Mouse (Mus musculus) left cerebral cortex, postnatal 10 days (tissue): ENCODE results near the gene Aloxe3. TPM values are rescaled to one million over a fixed set of nuclear protein-coding genes. Genes with fewer than 3 reads are reported as not detected.

ENCODE experiments used
- DNase-seq, 2 experiments: peaks; one replicate each; pipeline ENCODE4 v3.0.0; 2021 to 2022; ENCODE audit warnings: low spot score in 2 of 2, mixed read lengths in 1 of 2; ENCODE audit errors: extremely low spot score in 1 of 2
- intact Hi-C: fragments of 180-260 bp; cut with DNase I; formaldehyde crosslinking; loops from one replicate; pipeline ENCODE4 v1.15.1; 2025
- total RNA-seq, 2 experiments: library from RNA; stranded (reverse); gene quantifications; 2 replicates each; pipeline ENCODE4 v1.2.3; 2021

The Aloxe3 gene
- 1 to 10 TPM; 8.6 to 10.0 TPM for total RNA-seq

GRCm38 (mm10) chr11:69125852-69125918 lies at the start of gene Aloxe3:
Aloxe3 (plus strand) TSS chr11:69125896.
- DNase-seq: no peak
- intact Hi-C loops: no loop called here

- DNase-seq: peak in 1 of 2 experiments; percentile 11
- intact Hi-C loops: no loop called here
These were observed 49.1 kb upstream of the Aloxe3 start for GRCm38 (mm10) chr11:69076572-69076971.

GRCm38 (mm10) chr11:69077316-69077715 lies 48.4 kb upstream of the Aloxe3 start:
- DNase-seq: no peak
- intact Hi-C loops: no loop called here

GRCm38 (mm10) chr11:69078041-69078440 lies 47.7 kb upstream of the Aloxe3 start:
- intact Hi-C loops: no loop called here
- DNase-seq: no peak

GRCm38 (mm10) chr11:69078805-69079438 lies 46.8 kb upstream of the Aloxe3 start:
- intact Hi-C loops: no loop called here
- no peak for DNase-seq

GRCm38 (mm10) chr11:69080102-69080854 lies 45.4 kb upstream of the Aloxe3 start:
- intact Hi-C loops: no loop called here
- DNase-seq: no peak

- intact Hi-C loops: no loop called here
These were observed 44.9 kb upstream of the Aloxe3 start for GRCm38 (mm10) chr11:69080855-69081222.

GRCm38 (mm10) chr11:69081613-69082012 lies 44.1 kb upstream of the Aloxe3 start:
- intact Hi-C loops: no loop called here
- DNase-seq: no peak

More at GRCm38 (mm10) chr11:69080855-69081222, 44.9 kb upstream of the Aloxe3 start:
- DNase-seq: no peak

- intact Hi-C loops: no loop called here
- no peak for DNase-seq
These were observed 40.1 kb upstream of the Aloxe3 start for GRCm38 (mm10) chr11:69085608-69086007.

- no peak for DNase-seq
- intact Hi-C loops: no loop called here
These were observed 39.3 kb upstream of the Aloxe3 start for GRCm38 (mm10) chr11:69086390-69086789.

- intact Hi-C loops: no loop called here
- no peak for DNase-seq
These were observed 38.6 kb upstream of the Aloxe3 start for GRCm38 (mm10) chr11:69087082-69087481.

GRCm38 (mm10) chr11:69087597-69087996 lies 38.1 kb upstream of the Aloxe3 start:
- no peak for DNase-seq
- intact Hi-C loops: no loop called here

- DNase-seq: peak; percentile 91 to 97
- intact Hi-C loops: no loop called here
These were observed 37.4 kb upstream of the Aloxe3 start, which contains the start of gene Vamp2 for GRCm38 (mm10) chr11:69088103-69088855. Vamp2 (plus strand) TSS chr11:69088490.

GRCm38 (mm10) chr11:69088856-69089615 lies 36.7 kb upstream of the Aloxe3 start:
- intact Hi-C loops: no loop called here
- DNase-seq: no peak

GRCm38 (mm10) chr11:69089616-69090290 lies 35.9 kb upstream of the Aloxe3 start:
- no peak for DNase-seq
- intact Hi-C loops: loop anchor here (10.0 kb wide), 1 partner anchor 325 kb away; the partner anchor contains the start of gene Kdm6b

- intact Hi-C loops: loop anchor here (10.0 kb wide), 1 partner anchor 324 kb away; the partner anchor contains the start of gene Kdm6b
- DNase-seq: no peak
These were observed 35.3 kb upstream of the Aloxe3 start for GRCm38 (mm10) chr11:69090367-69090766.

GRCm38 (mm10) chr11:69091566-69092385 lies 33.9 kb upstream of the Aloxe3 start:
- no peak for DNase-seq

GRCm38 (mm10) chr11:69092386-69092751 lies 33.3 kb upstream of the Aloxe3 start:
- DNase-seq: peak in 1 of 2 experiments; percentile 82
- intact Hi-C loops: loop anchor here (10.0 kb wide), 1 partner anchor 322 kb away; the partner anchor contains the start of gene Kdm6b

More at GRCm38 (mm10) chr11:69091566-69092385, 33.9 kb upstream of the Aloxe3 start:
- intact Hi-C loops: loop anchor here (10.0 kb wide), 1 partner anchor 323 kb away; the partner anchor contains the start of gene Kdm6b
